Mouse (Mus musculus): ENCODE results near the gene Tpo. TPM values are rescaled to one million over a fixed set of nuclear protein-coding genes. Genes with fewer than 3 reads are reported as not detected.

Gene Tpo
- total RNA-seq, 2 experiments from 2014 or later: not detected

DNA sequence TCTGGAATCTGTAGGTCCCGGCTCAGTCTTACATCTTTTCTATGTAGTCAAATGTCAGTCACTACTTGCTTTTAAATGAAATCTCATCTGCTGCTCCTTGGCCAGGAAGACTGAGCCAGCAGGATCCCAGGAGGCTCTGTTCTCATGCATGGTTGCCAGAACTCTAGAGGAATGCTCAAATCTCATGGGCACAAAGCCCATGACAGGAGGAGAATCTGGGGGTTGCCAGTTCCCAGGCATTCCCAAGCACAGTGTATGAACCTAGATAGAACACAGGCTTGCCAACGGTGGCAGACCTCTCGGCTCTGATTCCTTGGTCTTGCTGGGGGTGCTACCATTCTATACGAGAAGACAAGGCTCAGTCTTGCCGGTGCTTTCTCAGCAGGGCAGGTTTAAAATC, 40.3 kb downstream of the Tpo start:
- no peak for ATAC-seq (replicated peaks; ENCODE audit: low FRiP score, low TSS enrichment, poor library complexity, severe bottlenecking)

DNA sequence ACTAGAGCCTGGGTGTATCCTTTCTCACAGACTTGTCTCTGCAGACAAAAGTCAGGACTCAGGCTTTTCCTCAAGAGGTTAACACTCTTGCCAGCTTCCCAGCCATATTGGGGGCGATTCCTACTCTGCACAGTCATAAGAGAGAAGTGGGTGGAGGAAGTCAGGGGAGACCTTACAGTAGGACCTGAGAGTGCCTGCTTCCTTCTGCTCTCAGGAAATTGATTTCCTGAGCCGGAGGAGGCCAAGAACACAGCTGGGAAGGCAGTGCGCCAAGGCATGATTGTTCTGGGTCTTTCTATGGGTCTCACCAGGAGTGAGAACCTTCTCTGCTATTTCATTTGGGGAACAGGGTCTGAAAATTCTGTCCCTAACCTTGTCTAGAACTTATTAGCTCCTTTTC, 48.5 kb downstream of the Tpo start:
- no peak for ATAC-seq (replicated peaks; ENCODE audit: low FRiP score, low TSS enrichment, poor library complexity, severe bottlenecking)

GRCm38 (mm10) chr12:30077056-30077455, 55.4 kb downstream of the Tpo start:
- no peak for ATAC-seq (replicated peaks; ENCODE audit: low FRiP score, low TSS enrichment, poor library complexity, severe bottlenecking)

DNA sequence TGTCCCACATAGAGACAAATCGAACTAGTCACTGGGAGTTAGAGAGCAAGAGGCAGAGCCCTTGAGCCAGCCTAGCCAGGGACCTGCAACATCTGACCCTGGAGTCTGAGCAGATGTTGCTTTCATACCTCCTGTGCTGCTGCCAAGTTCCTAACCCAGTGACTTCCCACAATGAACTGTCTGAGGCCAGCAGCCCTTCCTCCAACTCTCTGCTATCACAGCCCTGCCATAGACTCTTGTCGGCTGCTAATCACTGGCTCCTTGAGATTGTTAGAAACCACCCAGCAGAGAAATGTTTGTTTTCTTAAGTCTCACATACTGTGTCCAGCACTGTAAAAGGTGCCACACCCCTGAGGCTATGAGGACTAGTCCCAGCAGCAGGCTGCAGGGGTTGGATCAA, 56.1 kb downstream of the Tpo start:
- ATAC-seq (replicated peaks; ENCODE audit: low FRiP score, low TSS enrichment, poor library complexity, severe bottlenecking): no peak

DNA sequence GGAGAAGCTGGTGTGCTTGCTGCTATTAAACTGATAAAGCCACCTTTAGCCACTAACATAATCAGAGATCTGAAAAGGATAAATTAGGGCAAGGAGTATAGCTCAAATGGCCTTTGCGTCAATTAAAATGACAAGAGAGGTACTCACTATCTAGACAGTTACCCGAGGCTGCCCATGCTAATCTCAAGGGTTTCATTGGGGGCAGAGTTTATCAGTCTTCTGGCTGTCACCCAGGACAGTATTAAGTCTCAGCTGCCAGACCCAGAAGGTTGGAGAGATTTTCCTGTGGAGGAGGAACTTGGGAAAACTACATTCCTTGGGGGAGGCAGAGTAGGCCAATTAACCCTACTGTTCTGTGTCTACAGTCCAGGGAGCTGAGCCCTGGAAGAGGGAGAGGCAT, 63.1 kb downstream of the Tpo start:
- ATAC-seq (replicated peaks; ENCODE audit: low FRiP score, low TSS enrichment, poor library complexity, severe bottlenecking): no peak

DNA sequence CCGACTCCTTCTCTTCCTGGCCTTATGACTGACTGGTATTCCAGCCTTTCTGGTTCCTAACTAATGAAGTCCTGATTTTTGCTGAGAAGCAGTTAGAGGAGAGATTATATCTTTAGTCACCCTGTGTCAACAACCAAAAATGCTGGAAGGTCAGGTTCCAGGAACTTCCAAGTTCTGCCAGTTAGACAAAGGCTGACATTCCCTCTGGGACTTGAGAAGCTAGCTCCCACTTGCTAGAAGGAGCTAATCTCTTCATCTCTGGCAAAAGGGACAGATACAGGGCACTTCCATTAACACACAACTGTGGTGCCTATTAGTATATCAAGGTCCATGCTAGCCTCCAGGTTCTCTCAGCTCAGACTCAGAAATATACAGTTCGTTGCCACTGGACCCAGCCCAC, 64.6 kb downstream of the Tpo start:
- ATAC-seq (replicated peaks; ENCODE audit: low FRiP score, low TSS enrichment, poor library complexity, severe bottlenecking): no peak

GRCm38 (mm10) chr12:30062118-30062505, 70.3 kb downstream of the Tpo start:
- ATAC-seq (replicated peaks; ENCODE audit: low FRiP score, low TSS enrichment, poor library complexity, severe bottlenecking): no peak

DNA sequence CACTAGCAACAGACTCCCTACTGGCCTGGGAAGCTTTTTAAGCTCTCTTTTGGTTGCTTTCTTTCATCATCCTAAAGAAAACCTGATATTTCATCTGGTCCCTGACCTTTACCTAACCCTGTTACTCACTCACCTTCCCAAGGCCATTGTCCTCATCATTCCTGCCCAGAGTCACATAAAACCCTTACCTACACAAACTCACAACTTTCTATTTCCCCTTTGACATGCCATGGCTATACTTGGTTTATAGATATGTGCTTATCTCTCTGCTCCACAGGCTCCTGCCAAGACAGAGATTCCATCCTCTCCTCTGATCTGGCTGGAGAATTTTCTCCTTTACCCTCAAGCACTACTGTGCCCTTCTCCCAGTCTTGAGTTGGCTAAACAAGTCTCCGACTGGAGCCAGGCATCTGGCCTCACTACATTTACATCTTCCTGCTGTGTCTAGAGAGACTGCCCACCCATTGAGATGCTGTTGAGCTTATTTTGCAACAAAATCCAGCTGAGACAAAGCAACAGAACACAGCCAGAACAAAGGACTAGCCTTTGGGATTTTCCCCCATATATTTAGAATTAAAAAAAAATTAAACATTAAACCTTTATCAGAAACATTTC, 70.8 kb downstream of the Tpo start:
- ATAC-seq (replicated peaks; ENCODE audit: low FRiP score, low TSS enrichment, poor library complexity, severe bottlenecking): no peak

DNA sequence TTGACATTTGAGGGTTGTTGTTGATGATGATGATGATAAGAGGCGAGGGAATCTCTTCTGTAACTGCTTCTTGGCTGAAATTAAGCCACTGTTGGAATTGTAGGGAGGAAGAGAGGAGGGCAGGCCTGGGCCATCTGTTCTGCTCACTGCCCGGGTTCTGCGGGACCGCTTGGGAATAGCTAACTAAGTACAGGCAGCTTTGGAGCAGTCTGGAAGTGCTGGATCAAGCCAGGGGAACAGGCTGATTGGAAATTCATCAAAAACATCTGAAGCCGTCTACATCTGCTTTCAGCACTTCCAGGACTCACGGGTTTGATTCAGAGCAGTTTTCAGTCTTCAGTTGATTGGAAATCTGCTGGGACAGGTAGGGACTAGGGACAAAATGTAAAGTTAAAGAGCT, 74.4 kb downstream of the Tpo start:
- no peak for ATAC-seq (replicated peaks; ENCODE audit: low FRiP score, low TSS enrichment, poor library complexity, severe bottlenecking)

- no peak for ATAC-seq (replicated peaks; ENCODE audit: low FRiP score, low TSS enrichment, poor library complexity, severe bottlenecking)
Observed at GRCm38 (mm10) chr12:30054761-30055540, 77.5 kb downstream of the Tpo start.

- no peak for ATAC-seq (replicated peaks; ENCODE audit: low FRiP score, low TSS enrichment, poor library complexity, severe bottlenecking)
Observed at GRCm38 (mm10) chr12:30050235-30050634, 82.2 kb downstream of the Tpo start.

- ATAC-seq (replicated peaks; ENCODE audit: low FRiP score, low TSS enrichment, poor library complexity, severe bottlenecking): no peak
Observed at GRCm38 (mm10) chr12:30049818-30050217, 82.6 kb downstream of the Tpo start.

DNA sequence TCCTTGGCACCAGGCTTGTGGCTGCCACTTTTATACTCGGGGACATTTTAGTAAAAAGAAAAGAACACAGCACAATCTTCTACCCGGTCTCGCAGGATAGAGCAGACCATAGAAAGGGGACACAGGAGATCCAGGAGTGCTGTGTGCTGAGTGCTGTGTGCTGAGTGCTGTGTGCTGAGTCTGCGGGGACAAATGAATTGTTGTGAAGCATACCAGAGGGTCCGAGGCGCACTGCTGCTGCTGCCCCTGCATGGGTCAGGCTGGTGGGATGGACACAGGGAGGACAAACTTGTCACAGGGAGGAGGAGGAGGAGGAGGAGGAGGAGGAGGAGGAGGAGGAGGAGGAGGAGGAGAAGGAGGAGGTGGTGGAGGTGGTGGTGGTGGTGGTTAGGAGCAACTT, 83.6 kb downstream of the Tpo start:
- ATAC-seq (replicated peaks; ENCODE audit: low FRiP score, low TSS enrichment, poor library complexity, severe bottlenecking): no peak

- no peak for ATAC-seq (replicated peaks; ENCODE audit: low FRiP score, low TSS enrichment, poor library complexity, severe bottlenecking)
Observed at GRCm38 (mm10) chr12:30040150-30040549, 92.3 kb downstream of the Tpo start.

DNA sequence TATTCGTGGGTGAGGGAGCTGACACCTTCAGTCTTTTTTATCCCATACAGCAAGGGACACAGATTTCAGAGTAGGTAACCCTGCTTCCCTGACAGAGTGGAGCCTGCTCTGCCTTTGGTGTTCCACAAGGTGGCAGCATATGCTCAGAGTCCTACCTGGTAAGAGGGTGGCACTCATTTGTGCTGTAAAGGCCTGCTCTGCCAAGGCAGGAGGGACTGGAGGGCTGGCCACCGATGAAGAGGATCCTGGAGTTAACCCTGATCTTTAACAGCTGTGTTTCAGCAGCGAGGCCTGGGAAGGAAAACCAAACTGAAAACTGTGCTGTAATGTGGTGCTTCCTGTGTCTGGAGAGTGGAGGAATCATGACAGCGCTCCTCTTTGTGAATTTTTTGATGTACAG, 92.9 kb downstream of the Tpo start:
- ATAC-seq (replicated peaks; ENCODE audit: low FRiP score, low TSS enrichment, poor library complexity, severe bottlenecking): no peak

- ATAC-seq (replicated peaks; ENCODE audit: low FRiP score, low TSS enrichment, poor library complexity, severe bottlenecking): no peak
Observed at GRCm38 (mm10) chr12:30036569-30037055, 95.8 kb downstream of the Tpo start.

DNA sequence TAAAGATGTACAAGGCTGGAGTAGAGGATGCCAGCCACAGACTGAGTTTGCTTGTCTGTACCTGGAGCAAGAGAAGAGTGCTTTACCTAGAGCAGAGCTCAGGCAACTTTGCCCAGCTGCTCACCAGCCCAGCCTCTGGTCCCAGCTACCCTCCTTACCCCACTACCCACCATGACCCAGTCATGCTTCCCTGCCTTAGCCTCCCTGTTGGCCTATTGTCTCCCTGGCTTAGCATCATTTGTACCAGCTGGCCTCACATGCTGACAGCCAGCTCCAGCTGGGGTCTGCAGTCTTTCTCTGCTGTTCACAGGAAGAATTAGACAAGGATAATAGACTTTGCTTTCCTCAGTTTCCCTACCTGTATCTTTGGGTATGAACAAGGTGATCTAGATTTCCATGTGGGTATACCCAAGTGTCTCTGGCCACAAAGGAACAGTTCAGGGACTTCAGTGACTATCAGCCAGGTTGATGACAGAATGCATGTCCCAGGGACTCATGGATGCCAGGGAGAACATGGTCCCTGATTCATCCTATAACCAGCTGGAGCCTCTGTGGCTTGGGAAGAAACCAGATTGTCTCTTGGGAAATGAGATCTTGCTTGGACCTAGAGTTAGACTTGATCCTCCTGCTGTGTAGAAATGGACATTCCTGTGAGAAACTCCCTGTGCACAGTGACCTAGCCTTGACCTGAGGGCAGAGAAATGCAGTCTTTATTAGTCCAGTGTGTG, 96.4 kb downstream of the Tpo start:
- no peak for ATAC-seq (replicated peaks; ENCODE audit: low FRiP score, low TSS enrichment, poor library complexity, severe bottlenecking)

DNA sequence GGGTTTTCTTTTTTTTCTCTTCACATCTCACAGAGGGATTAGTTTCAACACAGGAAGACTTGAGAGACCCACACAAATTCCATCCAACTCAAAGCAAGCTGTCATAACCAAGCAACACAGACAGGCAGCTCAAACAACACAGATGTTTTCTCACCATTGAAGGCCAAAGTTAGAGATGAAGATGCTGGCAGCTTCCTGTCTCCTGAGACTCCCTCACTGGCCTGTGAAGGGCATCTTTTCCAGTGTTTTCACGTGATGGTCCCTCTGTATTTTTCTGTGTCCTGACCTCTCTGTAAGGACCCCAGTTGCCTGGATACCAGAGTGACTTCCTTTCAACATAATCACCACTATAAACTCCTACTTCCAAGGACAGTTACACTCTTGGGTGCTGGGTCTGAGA, 97.0 kb downstream of the Tpo start:
- ATAC-seq (replicated peaks; ENCODE audit: low FRiP score, low TSS enrichment, poor library complexity, severe bottlenecking): no peak

DNA sequence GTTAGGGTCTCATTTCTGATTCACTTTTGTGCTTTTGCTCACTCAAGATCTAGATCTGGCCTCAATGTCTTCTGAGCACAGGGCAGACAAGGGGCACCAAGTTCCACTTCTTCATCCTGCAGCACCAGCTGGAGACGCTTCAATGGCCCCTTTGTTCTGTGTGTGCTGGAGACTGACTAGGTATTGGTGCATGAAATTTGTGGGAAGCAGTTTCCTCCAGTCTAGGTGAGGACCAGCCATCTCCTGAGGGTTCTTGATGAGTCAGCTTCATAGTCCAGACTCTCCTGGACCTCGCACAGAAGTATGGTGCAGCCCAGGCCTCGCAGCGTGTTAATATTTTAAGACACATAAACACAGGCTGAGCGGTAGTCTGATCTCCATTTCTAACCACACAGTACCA, 97.7 kb downstream of the Tpo start:
- ATAC-seq (replicated peaks; ENCODE audit: low FRiP score, low TSS enrichment, poor library complexity, severe bottlenecking): no peak

DNA sequence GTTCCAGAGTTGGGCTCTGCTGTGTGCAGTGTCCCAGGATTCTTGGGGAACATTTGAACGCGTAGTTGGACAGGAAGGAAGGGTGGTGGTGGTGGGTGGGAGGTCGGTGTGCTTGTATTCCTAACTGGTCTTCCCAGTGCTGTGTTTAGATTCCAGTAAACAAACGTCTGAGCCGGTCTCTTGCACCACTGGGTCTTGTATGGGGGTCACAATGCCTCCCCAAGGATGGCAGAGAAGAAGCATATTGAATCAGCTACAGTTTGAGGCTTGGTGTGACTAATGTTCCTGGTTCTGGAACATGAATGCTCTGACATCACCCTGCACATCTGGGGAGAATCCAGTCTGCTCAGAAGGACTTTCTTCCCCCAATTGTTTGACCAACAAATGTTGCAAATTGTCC, 101.9 kb downstream of the Tpo start:
- ATAC-seq (replicated peaks; ENCODE audit: low FRiP score, low TSS enrichment, poor library complexity, severe bottlenecking): no peak

DNA sequence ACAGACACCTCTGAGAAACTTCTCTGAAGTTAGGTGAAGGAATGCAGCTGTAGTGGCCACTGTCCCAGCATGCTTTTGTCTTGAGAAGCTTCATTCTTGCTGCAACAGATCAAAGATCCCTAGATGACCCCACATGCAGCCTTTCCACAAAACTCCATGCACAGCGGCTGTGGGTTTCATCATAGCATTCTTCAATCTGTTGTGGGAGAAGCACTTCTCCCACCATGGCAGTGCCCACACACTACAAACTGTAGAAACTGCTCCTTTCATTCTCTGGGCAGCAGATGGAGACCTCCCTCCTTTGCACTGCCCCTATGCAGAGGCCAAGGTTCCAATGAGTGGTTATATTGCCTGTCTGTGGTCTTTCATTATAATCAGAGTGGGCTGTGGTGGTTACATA, 103.3 kb downstream of the Tpo start:
- ATAC-seq (replicated peaks; ENCODE audit: low FRiP score, low TSS enrichment, poor library complexity, severe bottlenecking): no peak

Measured in megakaryocyte-erythroid progenitor cell, adult 5-6 weeks (primary cell).